Mouse (Mus musculus): ENCODE data around the gene Chac1. TPM values are rescaled to one million over a fixed set of nuclear protein-coding genes. Genes with fewer than 3 reads are reported as not detected.

Chac1 gene
- polyA plus RNA-seq, 1 experiment: 273 TPM

DNA sequence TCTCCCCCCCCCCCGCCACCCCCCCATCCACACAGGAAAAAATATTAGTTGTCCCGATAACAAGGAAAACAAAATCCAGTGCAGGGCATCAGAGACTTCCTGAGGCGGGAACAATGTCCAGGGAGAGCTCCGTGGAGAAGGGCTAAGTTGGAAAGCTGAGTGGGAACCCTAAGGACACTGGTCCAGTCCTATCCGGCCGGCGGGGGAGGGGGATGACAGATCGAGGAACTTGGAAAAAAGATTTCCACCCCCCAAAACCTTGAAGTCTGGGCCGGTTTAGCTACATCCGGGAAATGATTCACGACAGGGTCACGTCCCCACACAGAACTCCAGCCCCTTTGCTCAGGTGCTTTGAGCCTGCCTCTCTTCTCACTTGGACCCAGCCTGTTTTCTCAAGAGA, 39.5 kb upstream of the Chac1 start:
- H3K79me2 ChIP-seq (ENCODE audit: control insufficient read depth, insufficient read depth): no peaks in the 10 kb centered on the region
- no peaks in the 10 kb centered on the region for H3K27me3 ChIP-seq (ENCODE audit: control insufficient read depth, insufficient read depth, insufficient read length)
- no peaks in the 10 kb centered on the region for H3K36me3 ChIP-seq (ENCODE audit: control insufficient read depth, insufficient read depth)
- H3ac ChIP-seq (ENCODE audit: control insufficient read depth, insufficient read length): no peak overlapping the region
- TF ChIP-seq MAX (IDR thresholded peaks at IDR 0.05; ENCODE audit: low read depth) (no peak), SRF (IDR thresholded peaks at IDR 0.05; ENCODE audit: control insufficient read depth, insufficient read length, low read depth) (no peak), CEBPB (IDR thresholded peaks at IDR 0.05; ENCODE audit: insufficient read depth, poor library complexity, severe bottlenecking) (no peak), TCF3 (IDR thresholded peaks at IDR 0.05; ENCODE audit: insufficient read length, low read depth) (no peak), MYOG (IDR thresholded peaks at IDR 0.05; ENCODE audit: control insufficient read depth in 1 of 3, insufficient read depth in 1 of 3, insufficient read length in 2 of 3, low read depth in 2 of 3) (no peak), POLR2A (IDR thresholded peaks at IDR 0.05; ENCODE audit: insufficient read length, low read depth) (no peak), E2F4 (IDR thresholded peaks at IDR 0.05; ENCODE audit: insufficient read depth) (no peak)
- H3K4me3 ChIP-seq: no peak overlapping the region
- H3K4me2 ChIP-seq (ENCODE audit: low read depth): no peak overlapping the region

DNA sequence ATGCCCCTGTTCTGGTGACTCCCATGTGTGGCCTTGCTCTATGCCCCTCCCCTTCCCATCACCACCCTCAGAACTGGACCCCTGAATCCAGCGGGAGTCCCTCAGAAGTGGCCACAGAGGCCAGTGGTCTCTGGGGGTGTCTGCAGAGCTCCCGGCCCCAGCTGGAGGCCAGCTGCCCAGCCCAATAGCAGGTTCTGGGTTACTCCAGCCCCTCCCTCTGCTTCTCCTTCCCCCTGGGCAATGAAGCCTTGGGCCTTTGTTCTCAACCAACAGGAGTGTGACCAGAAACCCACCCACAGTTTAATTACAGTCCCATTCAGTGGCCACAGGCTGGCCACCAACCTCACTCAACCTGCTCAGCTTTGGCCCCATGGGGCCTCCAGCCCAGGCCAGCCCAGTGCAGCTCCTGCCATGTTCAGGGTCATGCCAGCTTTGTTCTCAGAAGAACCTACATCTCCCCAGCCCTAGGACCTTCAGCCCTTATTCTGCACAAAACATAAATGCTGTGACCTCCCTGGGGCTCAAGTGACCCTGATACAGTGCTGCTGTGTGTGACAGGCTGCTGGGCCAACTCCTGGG, 38.6 kb upstream of the Chac1 start:
- H3K36me3 ChIP-seq (ENCODE audit: control insufficient read depth, insufficient read depth): no peaks in the 10 kb centered on the region
- no peak overlapping the region for H3ac ChIP-seq (ENCODE audit: control insufficient read depth, insufficient read length)
- H3K27me3 ChIP-seq (ENCODE audit: control insufficient read depth, insufficient read depth, insufficient read length): no peaks in the 10 kb centered on the region
- no peak overlapping the region for H3K4me3 ChIP-seq
- no peak overlapping the region for H3K4me2 ChIP-seq (ENCODE audit: low read depth)
- TF ChIP-seq MAX (IDR thresholded peaks at IDR 0.05; ENCODE audit: low read depth) (no peak), POLR2AphosphoS2 (IDR thresholded peaks at IDR 0.05; ENCODE audit: insufficient read length, low read depth) (no peak), REST (IDR thresholded peaks at IDR 0.05; ENCODE audit: insufficient read depth, insufficient read length) (no peak), MYOD1 (IDR thresholded peaks at IDR 0.05; ENCODE audit: control insufficient read depth in 1 of 3, insufficient read length in 2 of 3, low read depth in 2 of 3) (no peak), SRF (IDR thresholded peaks at IDR 0.05; ENCODE audit: control insufficient read depth, insufficient read length, low read depth) (no peak), TCF12 (IDR thresholded peaks at IDR 0.05; ENCODE audit: insufficient read depth, poor library complexity, severe bottlenecking) (no peak)
- no peaks in the 10 kb centered on the region for H3K79me2 ChIP-seq (ENCODE audit: control insufficient read depth, insufficient read depth)

DNA sequence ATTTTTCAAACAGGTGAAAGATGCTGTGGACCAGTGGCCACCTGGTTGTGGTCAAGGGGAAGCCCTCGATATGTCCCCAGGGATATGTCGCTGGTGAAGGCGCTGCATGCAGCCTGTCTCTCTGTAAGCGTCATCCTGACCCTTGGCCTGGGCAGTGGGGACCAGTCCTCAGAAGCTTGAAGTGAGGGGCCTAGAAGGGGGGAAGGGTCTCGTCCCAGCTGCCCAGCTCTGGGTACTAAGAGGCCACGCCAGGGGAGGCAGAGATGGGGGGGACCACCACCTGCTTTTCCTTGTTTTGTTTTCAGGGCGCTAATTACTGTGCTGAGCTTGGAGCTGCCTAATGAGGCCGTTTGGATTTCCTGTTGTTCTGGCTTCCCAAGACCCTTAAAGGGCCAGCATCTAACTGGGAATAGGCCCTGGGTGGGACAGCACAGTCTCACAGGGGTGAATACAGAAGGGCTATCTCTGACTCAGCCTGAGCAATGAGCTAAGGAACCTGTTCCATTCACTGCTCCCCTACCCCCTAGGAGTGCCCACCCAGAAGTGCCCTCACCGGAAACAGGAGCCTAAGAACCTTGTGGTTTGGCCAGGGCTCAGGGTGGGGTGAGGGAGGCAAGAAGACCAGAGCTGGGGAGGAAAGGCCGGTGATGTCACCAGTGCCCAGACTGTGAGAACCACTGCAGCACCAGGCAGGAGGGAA, 37.1 kb upstream of the Chac1 start:
- TF ChIP-seq SRF (IDR thresholded peaks at IDR 0.05; ENCODE audit: control insufficient read depth, insufficient read length, low read depth) (no peak), MYOD1 (IDR thresholded peaks at IDR 0.05; ENCODE audit: control insufficient read depth in 1 of 3, insufficient read length in 2 of 3, low read depth in 2 of 3) (no peak), TCF3 (IDR thresholded peaks at IDR 0.05; ENCODE audit: insufficient read length, low read depth) (no peak), CEBPB (IDR thresholded peaks at IDR 0.05; ENCODE audit: insufficient read depth, poor library complexity, severe bottlenecking) (no peak), E2F4 (IDR thresholded peaks at IDR 0.05; ENCODE audit: insufficient read depth) (no peak), POLR2AphosphoS2 (IDR thresholded peaks at IDR 0.05; ENCODE audit: insufficient read length, low read depth) (no peak), POLR2A (IDR thresholded peaks at IDR 0.05; ENCODE audit: insufficient read length, low read depth) (no peak), MYOG (IDR thresholded peaks at IDR 0.05; ENCODE audit: control insufficient read depth in 1 of 3, insufficient read depth in 1 of 3, insufficient read length in 2 of 3, low read depth in 2 of 3) (no peak), TCF12 (IDR thresholded peaks at IDR 0.05; ENCODE audit: insufficient read depth, poor library complexity, severe bottlenecking) (no peak), REST (IDR thresholded peaks at IDR 0.05; ENCODE audit: insufficient read depth, insufficient read length) (no peak), MAX (IDR thresholded peaks at IDR 0.05; ENCODE audit: low read depth) (no peak), USF1 (IDR thresholded peaks at IDR 0.05; ENCODE audit: low read depth) (no peak)
- H3K4me3 ChIP-seq: no peak overlapping the region
- H3K4me2 ChIP-seq (ENCODE audit: low read depth): peak overlapping the region; percentile 38

DNA sequence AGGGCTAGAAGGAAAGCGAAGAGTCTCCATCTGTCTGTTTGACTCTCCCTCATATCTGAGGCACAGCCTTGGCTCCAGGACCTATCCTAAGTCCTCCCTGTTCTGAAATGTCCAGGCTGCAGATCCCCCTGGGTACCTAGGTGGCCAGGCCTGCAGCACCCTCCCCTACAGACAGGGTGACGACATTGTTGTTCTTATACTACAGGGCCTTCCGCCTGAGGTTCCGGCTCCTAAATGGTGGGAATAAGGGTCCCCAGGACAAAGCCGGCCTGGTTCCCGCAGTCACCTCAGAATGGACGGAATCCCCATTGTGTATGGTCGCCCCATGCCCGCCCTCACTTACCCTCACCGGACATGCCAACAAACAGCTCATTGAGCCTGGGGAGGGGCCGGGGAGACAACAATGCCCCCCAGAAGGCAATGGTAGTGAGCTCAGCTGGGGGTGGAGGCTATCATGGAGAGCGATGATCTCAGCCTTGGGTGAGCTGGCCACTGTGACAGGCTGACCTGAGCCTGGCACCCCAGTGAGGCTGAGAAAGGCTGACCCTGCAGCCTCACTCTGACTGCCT, 36.2 kb upstream of the Chac1 start:
- Histone ChIP-seq H3K4me2 (ENCODE audit: low read depth) (peak overlapping the region; percentile 38), H3K27me3 (ENCODE audit: control insufficient read depth, insufficient read depth, insufficient read length) (no peaks in the 10 kb centered on the region), H3K36me3 (ENCODE audit: control insufficient read depth, insufficient read depth) (no peaks in the 10 kb centered on the region), H3ac (ENCODE audit: control insufficient read depth, insufficient read length) (no peak overlapping the region), H3K79me2 (ENCODE audit: control insufficient read depth, insufficient read depth) (no peaks in the 10 kb centered on the region), H3K4me3 (no peak overlapping the region)
- TF ChIP-seq POLR2AphosphoS2 (IDR thresholded peaks at IDR 0.05; ENCODE audit: insufficient read length, low read depth) (no peak), E2F4 (IDR thresholded peaks at IDR 0.05; ENCODE audit: insufficient read depth) (no peak), MYOG (IDR thresholded peaks at IDR 0.05; ENCODE audit: control insufficient read depth in 1 of 3, insufficient read depth in 1 of 3, insufficient read length in 2 of 3, low read depth in 2 of 3) (no peak), MAX (IDR thresholded peaks at IDR 0.05; ENCODE audit: low read depth) (no peak), REST (IDR thresholded peaks at IDR 0.05; ENCODE audit: insufficient read depth, insufficient read length) (no peak), TCF12 (IDR thresholded peaks at IDR 0.05; ENCODE audit: insufficient read depth, poor library complexity, severe bottlenecking) (no peak), MYOD1 (IDR thresholded peaks at IDR 0.05; ENCODE audit: control insufficient read depth in 1 of 3, insufficient read length in 2 of 3, low read depth in 2 of 3) (no peak), USF1 (IDR thresholded peaks at IDR 0.05; ENCODE audit: low read depth) (no peak), SRF (IDR thresholded peaks at IDR 0.05; ENCODE audit: control insufficient read depth, insufficient read length, low read depth) (no peak), CEBPB (IDR thresholded peaks at IDR 0.05; ENCODE audit: insufficient read depth, poor library complexity, severe bottlenecking) (no peak), TCF3 (IDR thresholded peaks at IDR 0.05; ENCODE audit: insufficient read length, low read depth) (no peak), POLR2A (IDR thresholded peaks at IDR 0.05; ENCODE audit: insufficient read length, low read depth) (no peak)

More for the DNA sequence above, 37.1 kb upstream of the Chac1 start:
- H3K36me3 ChIP-seq (ENCODE audit: control insufficient read depth, insufficient read depth): no peaks in the 10 kb centered on the region
- H3K27me3 ChIP-seq (ENCODE audit: control insufficient read depth, insufficient read depth, insufficient read length): no peaks in the 10 kb centered on the region
- H3K79me2 ChIP-seq (ENCODE audit: control insufficient read depth, insufficient read depth): no peaks in the 10 kb centered on the region
- H3ac ChIP-seq (ENCODE audit: control insufficient read depth, insufficient read length): no peak overlapping the region

Data from myocyte (in vitro differentiated cells).